Mouse (Mus musculus) frontal cortex, postnatal 36 days (tissue): ENCODE results near the gene Lck.
"Not testable (repeated sequence)": the region's sequence is repeated elsewhere in the genome, so short reads cannot be mapped to it uniquely, and the experiment has no call there.

Experiments
- DNase-seq, 2 experiments: peaks; one replicate each; pipeline ENCODE4 v3.0.0; 2022; ENCODE audit warnings: low spot score in 2 of 2

The Lck gene

DNA sequence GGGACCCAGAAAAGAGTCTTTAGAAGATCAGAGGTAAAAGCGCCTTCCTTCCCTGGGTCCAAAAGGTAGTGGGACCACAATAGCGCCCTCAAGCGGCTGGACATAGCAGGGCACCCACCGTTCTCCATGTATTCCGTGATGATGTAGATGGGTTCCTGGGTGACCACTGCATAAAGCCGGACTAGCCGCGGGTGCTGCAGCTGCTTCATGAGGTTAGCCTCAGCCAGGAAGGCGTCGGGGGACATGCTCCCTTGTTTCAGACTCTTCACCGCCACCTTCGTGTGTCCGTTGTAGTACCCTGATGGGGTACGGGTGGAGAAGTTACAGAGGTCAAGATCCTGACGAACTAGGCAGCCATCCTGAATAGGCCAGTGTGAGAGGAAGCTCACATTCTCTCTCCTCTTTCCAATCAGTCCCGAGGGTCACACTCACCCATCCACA is 18.0 kb downstream of the Lck start:
- peak in 1 of 2 experiments; percentile 31 for DNase-seq

DNA sequence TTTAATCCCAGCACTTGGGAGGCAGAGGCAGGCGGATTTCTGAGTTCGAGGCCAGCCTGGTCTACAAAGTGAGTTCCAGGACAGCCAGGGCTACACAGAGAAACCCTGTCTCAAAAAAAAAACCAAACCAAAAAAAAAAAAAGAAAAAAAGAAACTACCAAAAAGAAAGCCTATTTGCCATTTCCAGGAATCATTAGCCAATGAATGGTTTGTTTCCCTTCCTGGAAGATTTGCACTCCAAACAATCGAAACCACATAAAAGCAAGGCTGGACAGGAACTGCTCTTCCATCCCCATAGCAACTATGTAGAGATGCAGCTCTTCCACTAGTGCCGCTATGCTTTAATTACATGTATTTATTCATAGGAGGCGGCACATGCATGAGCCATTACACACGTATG is 18.9 kb downstream of the Lck start:
- not testable (repeated sequence) for DNase-seq

DNA sequence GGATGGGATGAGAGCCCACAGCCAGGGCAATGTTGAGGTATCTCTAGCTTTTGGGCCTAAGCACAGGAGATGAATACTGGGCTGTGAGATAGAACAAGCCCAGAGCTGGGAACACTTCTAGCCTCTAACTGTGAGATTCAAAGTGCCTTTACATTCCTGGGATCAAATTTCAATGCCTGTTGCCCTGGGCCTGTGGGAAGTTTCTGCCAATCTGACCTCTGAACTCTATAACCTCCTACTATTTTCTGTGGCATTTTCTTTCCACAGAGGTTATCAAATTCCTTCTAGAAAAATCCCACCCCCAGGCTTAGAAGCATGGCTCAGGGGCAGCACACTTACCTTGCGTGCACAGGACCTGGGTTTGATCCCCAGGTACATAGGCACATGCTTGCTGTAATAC is 23.1 kb downstream of the Lck start:
- DNase-seq, result no peak

DNA sequence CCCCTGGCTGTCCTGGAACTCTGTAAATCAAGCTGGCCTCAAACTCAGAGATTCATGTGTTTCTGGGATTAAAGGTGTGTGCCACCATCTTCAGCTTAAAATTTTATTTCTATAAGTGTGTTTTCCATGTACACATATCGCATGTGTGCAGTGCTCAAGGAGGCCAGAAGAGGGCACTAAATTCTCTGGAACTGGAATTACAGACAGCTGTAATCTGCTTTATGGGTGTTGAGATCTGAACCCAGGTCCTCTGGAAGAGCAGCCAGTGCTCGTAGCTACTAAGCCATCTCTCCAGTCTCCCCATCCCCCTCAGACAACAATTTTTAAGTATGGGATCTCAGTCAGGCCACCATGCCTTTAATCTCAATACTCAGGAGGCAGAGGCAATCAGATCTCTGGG is 24.1 kb downstream of the Lck start:
- no peak for DNase-seq

DNA sequence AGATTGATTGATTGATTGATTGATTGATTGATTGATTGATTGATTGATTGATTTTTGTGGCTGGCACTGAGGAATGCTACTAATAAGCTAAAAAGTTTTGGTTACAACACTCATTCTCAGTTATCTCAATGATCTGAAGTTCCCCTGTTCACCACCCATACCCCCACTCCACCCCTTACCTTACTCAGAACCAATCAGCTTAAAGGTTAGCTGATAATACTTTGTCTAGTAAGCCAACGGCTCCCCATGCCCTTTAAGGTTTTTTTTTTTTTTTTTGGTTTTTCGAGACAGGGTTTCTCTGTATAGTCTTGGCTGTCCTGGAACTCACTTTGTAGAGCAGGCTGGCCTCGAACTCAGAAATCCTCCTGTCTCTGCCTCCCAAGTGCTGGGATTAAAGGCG is 25.8 kb downstream of the Lck start:
- not testable (repeated sequence) for DNase-seq

DNA sequence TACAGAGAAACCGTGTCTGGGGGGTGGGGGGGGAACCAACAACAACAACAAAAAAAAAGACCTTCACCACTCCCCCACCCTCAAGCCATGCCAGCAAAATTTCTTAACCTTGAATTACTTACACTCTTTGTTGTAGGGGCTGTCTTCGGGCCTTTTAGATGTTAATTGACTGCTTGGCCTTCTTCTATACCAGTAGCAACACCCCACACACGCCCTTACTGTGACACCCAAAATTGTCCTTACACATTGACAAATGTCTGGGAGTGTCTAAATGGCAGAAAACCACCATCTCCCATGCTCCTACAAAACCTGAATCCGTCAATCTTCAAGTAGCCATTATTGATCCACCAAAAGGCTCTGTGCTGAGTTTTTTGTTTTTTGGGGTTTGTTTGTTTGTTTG is 29.3 kb downstream of the Lck start:
- no peak for DNase-seq

DNA sequence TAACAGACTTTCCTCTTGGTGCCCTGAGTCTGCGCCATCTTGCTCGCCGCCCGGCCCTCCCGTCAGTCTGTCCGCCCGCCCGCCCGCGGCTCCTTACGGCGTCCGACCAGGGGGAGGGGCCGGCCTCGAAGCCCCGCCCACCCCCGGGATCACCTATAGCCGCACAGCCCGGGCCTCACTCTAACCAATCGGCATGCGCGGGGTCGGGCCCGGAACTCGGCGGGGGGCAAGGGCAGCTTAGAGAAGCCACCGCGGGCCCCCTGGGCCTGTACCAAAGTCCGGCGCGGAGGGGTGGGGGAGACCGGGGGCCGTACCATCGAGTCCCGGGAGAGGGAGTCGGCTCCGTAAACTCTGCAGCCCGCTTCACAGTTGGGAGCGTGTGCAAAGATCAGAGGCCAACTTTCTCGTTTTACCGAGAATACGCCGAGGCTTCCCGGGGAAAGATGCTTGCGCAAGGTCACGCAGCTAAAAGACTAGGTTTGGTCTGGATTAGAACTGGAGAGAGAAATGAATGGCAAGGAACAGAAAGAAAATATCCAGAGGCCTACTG is 30.8 kb downstream of the Lck start, which contains the start of gene Hdac1:
Hdac1 (minus strand) TSS at position 122 of the 550 bp plus-strand sequence.
- peak; percentile 92 to 94 for DNase-seq

DNA sequence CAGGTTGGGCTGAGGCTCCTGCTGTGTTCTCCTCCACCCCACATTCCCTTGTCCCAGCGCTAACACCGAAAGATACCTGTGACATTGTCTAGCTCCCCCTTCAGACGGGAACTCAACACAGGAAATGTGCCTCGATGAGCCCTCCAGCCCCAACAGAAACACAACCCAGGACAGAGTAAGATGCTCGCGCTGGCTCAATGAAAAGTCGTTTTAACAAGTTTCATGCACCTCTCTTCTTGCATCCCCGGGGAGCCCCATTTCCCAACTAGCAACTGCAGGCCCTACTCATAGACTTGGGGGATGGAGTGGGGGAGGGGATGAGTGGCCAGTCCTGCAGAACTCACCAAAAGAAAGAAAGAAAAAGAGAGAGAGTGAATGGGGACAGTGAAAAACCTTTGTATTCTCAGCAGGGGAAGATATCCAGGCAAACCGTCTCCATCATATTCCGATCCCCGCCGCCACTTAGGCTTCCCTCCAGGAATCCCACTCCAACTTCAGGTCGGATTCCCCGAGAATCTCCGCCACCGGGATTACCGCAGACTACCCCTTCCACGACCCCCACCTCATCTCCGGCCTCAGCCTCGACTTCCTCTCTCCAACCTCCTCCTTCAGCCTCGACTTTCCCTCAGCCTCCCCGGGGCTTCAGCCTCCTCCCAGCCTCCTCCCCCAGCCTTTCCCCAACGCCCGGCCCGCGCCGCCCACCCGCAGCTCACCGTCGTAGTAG is 31.4 kb downstream of the Lck start:
- peak in 1 of 2 experiments; percentile 12 for DNase-seq

DNA sequence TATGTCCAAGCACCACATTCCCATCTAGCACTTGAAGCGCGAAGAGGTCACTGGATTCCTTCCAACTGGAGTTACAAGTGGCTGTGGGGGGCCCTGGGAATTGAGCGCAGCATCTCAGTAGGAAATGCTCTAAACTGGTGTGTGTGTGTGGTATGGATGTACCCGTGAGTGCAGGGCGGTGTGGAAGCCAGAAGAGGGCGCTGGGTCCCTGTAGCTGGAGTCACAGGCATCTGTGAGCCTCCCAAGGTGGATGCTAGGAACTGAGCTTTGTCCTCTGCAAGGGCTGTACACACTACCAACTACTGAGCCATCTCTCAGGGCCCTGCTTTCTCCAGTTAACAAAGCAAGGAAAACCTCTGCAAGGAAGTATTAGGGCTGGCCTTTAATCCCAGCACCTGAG is 33.4 kb downstream of the Lck start:
- DNase-seq, result no peak

DNA sequence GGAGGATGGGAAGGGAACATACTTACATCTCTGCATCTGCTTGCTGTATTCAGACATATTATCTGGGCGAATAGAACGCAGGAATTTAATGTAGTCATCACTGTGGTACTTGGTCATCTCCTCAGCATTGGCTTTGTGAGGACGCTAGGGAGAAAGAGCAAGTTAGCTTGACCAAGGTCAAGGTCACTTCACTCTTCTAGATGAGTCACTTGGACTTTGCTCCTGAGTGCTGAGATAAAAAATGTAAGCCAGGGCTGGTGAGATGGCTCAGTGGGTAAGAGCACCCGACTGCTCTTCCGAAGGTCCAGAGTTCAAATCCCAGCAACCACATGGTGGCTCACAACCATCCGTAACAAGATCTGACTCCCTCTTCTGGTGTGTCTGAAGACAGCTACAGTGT is 44.5 kb downstream of the Lck start:
- DNase-seq, result not testable (repeated sequence)

DNA sequence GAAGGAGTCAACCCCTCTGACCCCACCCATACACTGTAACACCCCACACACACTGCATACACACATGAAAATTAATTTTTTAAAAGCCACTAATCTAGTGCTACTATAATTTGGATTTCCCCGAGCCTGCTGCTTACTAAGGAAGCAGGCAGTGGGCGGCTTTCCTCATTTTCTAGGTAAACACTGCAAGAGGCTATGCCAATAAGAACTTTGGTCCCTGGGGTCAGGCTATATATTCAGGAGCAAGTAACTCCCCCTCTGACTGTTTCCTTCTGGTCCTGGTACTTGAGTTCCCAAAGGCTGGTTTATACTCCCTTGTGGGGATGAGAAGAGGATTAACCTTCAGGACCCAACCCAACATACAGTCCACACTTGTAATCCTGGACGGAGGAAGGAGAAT is 47.6 kb downstream of the Lck start:
- no peak for DNase-seq

DNA sequence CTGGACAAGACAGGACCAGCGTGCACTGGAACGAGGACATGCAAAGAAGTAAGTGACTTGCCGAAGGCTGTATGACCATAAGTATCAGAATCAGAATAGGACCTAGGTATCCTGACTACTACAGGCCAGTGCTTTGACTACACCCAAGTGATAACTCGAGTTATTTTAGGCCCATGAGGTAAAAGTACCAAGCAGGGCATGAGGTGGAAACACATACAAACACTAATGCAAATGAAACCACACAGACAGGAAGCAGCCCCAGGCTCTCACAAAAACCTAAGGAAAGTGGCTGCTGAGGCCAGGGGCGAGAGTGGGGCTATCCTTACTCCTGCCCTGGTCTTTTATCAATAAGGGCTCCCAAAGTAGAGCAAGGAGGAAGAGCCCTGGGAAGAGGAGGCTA is 48.1 kb downstream of the Lck start:
- no peak for DNase-seq

DNA sequence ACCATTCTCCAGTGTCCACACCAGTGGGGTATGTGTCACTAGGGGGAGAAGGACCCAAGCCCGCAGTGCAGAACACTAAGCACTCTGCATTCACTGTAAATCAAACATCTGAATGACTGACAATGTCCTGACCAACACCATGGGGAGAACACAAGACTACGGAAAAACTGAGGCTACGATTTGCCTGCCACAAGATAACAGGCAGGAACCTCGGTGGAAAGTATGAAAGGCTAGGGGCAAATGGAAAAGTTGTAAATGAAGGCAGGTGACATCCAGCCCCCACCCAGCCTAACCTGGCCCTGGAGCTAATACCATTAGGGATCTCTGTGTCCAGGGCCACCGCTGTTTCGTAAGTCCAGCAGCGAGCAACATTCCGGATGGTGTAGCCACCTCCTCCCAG is 54.9 kb downstream of the Lck start:
- DNase-seq, result no peak

DNA sequence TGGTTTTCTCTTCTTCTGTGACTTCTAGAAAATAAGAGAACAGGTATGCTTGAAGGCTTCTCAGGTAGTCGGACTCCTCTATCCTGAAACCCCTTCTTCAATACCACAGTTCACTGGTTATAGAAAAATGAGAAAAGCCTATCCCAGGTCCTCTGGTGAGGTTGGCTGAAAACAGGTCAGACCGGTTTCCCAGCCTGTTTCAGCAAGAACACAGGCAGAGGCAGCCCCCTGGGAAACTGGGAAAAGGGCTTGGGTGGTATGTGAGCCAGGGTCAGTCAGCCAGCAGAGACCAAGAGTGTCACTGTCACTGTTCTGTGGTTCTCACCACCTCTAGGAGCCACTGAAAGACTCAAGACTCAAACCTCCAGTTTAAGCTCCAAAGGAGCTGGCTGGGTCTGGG is 56.5 kb downstream of the Lck start:
- DNase-seq, result no peak

DNA sequence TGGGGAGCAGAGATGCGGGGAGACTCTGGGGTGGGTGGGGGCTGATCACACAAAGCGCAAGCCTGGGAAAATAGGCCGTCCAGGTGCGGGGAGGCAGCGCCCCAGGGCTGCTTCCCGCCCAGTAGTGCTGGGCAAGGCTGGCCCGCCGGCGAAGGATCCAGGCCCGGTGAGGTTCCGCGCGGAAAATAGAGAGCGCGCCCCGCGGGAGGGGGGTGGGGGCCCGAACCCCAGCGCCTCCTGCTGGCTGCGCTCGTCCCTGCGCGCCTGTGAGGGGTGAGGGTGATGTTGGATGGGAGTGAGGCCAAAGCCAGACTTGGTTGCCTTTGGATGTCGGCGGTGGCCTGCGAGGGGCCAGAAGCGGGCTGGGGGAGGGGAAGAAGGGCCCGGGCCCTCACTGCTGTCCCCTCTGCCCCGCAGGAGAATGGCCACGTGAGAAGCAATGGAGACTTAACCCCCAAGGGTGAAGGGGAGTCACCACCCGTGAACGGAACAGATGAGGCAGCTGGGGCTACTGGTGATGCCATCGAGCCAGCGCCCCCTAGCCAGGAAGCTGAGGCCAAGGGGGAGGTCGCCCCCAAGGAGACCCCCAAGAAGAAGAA is 59.0 kb downstream of the Lck start:
- DNase-seq, result peak in 1 of 2 experiments; percentile 36

DNA sequence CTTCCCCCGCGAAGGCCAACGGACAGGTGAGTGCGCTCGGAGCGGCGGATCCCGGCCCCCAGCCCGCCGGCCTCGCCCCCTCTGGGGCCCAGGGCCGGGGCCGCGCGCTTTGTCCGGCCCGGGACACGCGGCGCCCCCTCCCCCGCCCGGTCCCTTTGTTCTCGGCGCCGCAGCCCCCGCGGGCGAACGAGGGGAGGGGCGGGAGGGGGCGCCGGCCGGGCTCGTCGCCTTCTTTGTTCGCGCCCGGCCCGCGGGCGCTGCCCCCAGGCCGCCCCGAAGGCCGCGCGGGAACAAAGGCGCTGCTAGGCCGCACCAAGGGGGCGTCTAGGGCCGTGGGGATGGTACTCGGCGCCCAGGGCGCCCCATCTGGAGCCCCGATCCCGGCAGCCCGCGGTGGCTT is 59.5 kb downstream of the Lck start:
- no peak for DNase-seq

DNA sequence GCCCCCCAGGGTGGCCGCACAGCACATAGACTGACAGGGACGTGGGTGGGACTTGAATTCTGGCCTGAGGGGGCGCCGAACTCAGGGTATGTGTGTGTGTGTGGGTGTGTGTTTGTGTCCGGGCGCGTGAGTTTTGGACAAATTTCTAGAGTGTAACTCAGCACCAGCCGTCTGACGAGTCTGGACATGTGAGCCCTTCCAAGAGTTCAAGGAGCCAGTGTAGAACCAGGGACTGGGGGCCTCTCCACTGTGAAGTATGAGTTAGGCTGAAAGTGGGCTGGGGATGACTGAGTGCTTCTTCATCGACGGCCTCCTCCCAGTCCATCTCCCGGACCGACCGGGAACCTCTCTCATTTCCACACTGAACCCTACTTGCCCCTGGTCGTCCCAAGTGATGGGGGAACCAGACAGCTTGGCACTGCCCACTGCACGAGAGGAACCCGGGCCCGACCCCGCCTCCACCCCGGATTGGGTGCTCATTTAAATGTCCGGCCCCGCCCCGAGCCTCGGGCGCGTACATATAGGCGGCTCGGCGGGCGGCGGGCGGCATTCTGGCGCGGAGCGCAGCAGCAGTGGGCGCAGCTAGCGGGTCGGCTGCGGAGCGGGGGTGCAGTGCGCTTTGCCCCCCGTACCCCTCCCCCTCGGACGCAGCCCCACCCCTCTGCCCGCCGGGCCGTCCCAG is 60.2 kb downstream of the Lck start, which contains the start of gene Marcksl1:
Marcksl1 (plus strand) TSS at position 496 of the 682 bp plus-strand sequence.
- DNase-seq, result peak; percentile 60 to 66

DNA sequence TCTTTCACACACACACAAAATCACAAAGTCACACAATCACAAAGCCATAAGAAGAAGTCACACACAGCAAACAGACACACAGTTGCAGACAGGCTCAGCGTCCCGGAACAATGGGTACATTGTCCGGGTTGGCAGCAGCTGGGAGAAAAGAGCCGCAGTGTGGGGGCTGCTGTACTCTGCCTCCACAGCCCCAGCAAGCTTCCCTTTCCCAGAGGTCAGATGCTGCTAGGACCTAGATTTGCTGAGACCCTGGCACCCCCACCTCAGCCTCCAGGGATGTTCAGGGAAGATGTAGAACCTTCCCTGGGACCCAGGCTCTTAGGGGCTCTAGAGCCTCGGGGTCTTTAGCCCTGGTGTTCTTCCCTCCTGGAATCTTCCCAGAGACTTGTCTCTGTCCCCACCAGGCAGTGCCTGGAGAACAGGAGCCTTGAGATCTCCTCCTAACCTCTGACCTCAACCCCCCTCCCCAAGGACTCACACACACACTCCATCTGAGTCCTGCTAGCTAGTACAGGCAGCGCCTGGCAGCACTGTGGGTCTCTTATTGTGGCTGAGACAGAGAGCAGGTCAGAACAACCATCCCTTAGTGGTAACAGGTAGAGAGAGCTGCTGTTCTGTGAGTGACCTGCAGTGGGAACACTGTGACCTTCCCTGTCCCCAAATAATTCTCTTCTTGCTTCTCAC is 61.9 kb downstream of the Lck start:
- DNase-seq, result no peak

DNA sequence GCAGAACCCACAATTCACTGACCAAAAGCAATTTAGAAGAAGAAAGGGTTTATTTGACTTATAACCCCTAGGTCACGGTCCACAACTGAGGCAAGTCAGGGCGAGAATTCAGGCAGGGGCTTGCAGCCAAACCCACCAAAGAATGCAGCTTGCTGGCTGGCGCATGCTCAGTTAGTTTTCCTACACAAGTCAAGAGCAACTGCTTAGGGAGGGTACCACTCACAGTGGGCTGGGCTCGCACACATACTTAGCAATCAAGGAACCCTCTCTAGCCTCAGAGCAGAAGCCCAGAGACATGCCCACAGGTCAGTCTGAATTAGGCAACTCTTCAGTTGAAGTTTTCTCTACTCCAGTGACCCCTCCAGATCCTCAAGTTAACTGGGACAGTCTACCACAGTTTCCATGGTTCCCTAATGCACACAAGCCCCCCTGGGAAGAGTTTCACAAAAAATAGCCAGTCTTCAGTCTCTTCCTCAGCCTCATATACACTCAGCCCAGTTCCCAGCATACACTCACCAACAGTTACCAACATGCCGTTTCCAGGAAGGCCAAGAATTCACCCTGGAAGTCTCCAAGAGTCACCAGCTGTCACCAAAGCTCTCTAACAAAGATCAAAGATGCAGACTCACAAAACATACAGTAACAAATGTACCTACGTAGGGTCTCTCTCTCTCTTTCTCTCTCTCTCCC is 62.6 kb downstream of the Lck start:
- DNase-seq, result no peak

DNA sequence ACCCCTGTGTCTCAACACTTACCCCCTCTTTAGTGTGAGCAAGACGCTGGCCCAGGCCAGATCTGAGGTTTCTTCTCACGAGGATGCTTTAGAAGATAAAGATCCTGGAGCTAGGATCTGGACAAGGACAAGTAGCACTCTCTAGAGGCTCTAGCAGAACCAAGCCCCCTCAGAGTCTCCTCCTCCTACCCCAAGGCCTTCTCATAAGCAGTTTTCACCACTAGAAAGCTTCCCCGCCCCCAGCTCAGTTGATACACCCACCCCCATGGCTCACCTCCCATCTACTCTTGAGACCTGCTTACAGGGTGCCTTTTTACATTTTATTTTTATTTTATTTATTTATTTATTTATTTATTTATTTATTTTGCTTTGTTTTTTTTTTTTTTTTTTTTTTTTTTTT is 63.8 kb downstream of the Lck start:
- no peak for DNase-seq

DNA sequence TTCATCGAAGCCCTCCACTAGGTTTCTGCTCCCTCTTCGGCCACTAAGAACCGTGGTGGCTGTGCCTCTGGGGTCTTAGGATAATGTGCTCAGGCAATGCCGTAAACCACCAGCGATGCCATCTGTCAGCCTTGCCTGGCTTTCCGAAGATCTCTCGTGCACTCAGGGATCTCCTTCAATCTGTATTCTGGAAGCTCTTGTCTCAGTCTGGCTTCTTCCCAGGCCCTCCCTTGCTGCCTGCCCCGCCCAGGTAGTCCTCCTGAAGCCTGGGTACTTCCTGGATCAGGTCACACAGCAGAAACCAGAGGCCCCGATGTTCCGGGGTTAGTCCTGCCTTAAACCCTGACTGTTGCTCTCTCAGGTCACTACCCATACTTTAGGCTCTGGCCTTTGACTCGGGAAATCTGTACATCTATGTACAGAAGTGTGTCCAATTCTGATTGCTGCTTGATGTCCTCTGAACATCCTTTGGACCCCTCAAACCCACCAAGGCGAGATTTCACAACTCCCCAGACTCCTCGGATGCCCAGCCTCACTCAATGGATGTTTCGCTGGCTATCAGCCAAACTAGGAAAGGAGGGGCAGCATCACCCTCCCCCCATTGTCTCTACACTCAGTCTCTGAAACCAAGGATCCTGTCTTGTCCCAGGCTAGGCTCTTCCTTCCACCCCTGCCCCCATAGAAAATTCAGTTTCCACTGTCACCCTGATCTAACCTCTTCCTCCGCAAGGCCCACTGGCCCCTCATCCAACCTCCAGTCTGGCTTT is 64.4 kb downstream of the Lck start:
- DNase-seq, result no peak
